In genomic region chr4:116595793-116596192, GRCm38 (mm10) we compare ENCODE assay signal across 15 mouse cellular contexts. TPM values are rescaled to one million over a fixed set of nuclear protein-coding genes. Genes with fewer than 3 reads are reported as not detected.
DNase-seq lines count a peak whose midpoint lies in the region; ATAC-seq and TF ChIP-seq lines count a peak whose summit lies in the region.
"Had no signal": no experiment of that assay in that cellular context is flagged by ENCODE, and none has a peak within 500 bp of the region (broad histone marks: within the 10 kb centered on the region; RNA-seq: fewer than 3 reads in every experiment).

No protein-coding gene starts in this region.

- peaks cover 25% of the 10 kb centered on the region for H3K4me1 ChIP-seq in kidney, embryonic 15.5 days
- peaks cover 13% of the 10 kb centered on the region; the same call in 1 of the 2 replicates for H3K4me1 ChIP-seq in lung, postnatal 0 days (ENCODE audit: insufficient read depth, low read depth, low read length)

- WGBS in kidney, embryonic 15.5 days, result 82% methylated on average over 8 of the region's 8 CpGs
- WGBS in lung, postnatal 0 days, result 77% methylated on average over 8 of the region's 8 CpGs

- H3K9ac ChIP-seq in kidney, embryonic 15.5 days, result no peak overlapping the region
- H3K9ac ChIP-seq in lung, postnatal 0 days (replicated peaks; ENCODE audit: low read depth), result no peak overlapping the region
- H3K9ac ChIP-seq: lung, embryonic 15.5 days; stomach, embryonic 15.5 days had no signal

- no peaks in the 10 kb centered on the region for H3K27me3 ChIP-seq in kidney, embryonic 15.5 days
- no peaks in the 10 kb centered on the region for H3K27me3 ChIP-seq in lung, postnatal 0 days (replicated peaks; ENCODE audit: insufficient read depth, low read length)
- H3K27me3 ChIP-seq: lung, embryonic 15.5 days; midbrain, embryonic 12.5 days; stomach, embryonic 15.5 days had no signal

- intact Hi-C loops in left cerebral cortex, postnatal 36 days (cut with DNase I), result loop anchor here (5.0 kb wide), 1 partner anchor 433 kb away; no protein-coding TSS in a partner anchor

- no peak for ATAC-seq in kidney, embryonic 15.5 days (replicated peaks; ENCODE audit: low FRiP score)
- no peak for ATAC-seq in lung, postnatal 0 days
- ATAC-seq: hindbrain, embryonic 16.5 days had no signal

- H3K9me3 ChIP-seq in kidney, embryonic 15.5 days (replicated peaks), result no peaks in the 10 kb centered on the region
- H3K9me3 ChIP-seq in lung, postnatal 0 days (ENCODE audit: low read length), result no peaks in the 10 kb centered on the region
- H3K9me3 ChIP-seq: heart, embryonic 10.5 days; lung, embryonic 15.5 days; midbrain, embryonic 12.5 days; stomach, embryonic 15.5 days had no signal

- H3K4me2 ChIP-seq in kidney, embryonic 15.5 days, result no peak overlapping the region
- H3K4me2 ChIP-seq in lung, postnatal 0 days (replicated peaks; ENCODE audit: low read depth, low read length), result no peak overlapping the region

- peak; percentile 29 for DNase-seq in kidney, adult 9 months
- DNase-seq in lung, postnatal 0 days (ENCODE audit: low spot score), result peak; percentile 6
- no peak for DNase-seq in lung, postnatal 10 days
- DNase-seq in R1 (ENCODE audit: low read depth, low spot score), result peak; percentile 30
- no peak for DNase-seq in right cerebral cortex, postnatal 25 days
- DNase-seq in left cerebral cortex, postnatal 36 days (ENCODE audit: low spot score in 2 of 2), result no peak
- DNase-seq: kidney, adult 8-10 months; layer of hippocampus, postnatal 36 days; thymus, adult 18-20 months had no signal

- no peak overlapping the region for H3K4me3 ChIP-seq in kidney, embryonic 15.5 days (replicated peaks)
- H3K4me3 ChIP-seq in lung, postnatal 0 days (ENCODE audit: low read depth, low read length), result no peak overlapping the region

- no peak for TF ChIP-seq CTCF in lung, postnatal 0 days (IDR thresholded peaks at IDR 0.05)

- TF ChIP-seq EP300 in lung, postnatal 0 days (IDR thresholded peaks at IDR 0.05), result no peak

- H3K27ac ChIP-seq in kidney, embryonic 15.5 days, result no peak overlapping the region
- no peak overlapping the region for H3K27ac ChIP-seq in lung, postnatal 0 days (ENCODE audit: low read length)
- H3K27ac ChIP-seq: heart, embryonic 10.5 days; lung, embryonic 15.5 days; midbrain, embryonic 12.5 days; stomach, embryonic 15.5 days had no signal

- peaks cover 56% of the 10 kb centered on the region for H3K36me3 ChIP-seq in kidney, embryonic 15.5 days
- H3K36me3 ChIP-seq in lung, postnatal 0 days (ENCODE audit: insufficient read depth, low read length), result peaks cover 18% of the 10 kb centered on the region; the same call in 1 of the 2 replicates

RNA-seq across cellular contexts. Expression of gene Ccdc17, which starts 0.7 kb away (rescaled TPM):
- polyA plus RNA-seq in kidney, embryonic 15.5 days (2015; fragmentation: Nextera tagmentation; extraction: Ambion mirVana), result 3.6 and 4.8 TPM in 2 replicates
- polyA plus RNA-seq in lung, postnatal 0 days (2015; fragmentation: Nextera tagmentation; extraction: Ambion mirVana), result 46.2 and 47.5 TPM in 2 replicates
- 1 to 10 TPM; 5.3 to 6.3 TPM for total RNA-seq in left cerebral cortex, postnatal 36 days (2021)

RNA-seq across cellular contexts. Expression of gene Nasp, which starts 31.9 kb away (rescaled TPM):
- polyA plus RNA-seq in kidney, embryonic 15.5 days (2015; fragmentation: Nextera tagmentation; extraction: Ambion mirVana), result 175 and 180 TPM in 2 replicates
- 22.5 and 24.5 TPM in 2 replicates for polyA plus RNA-seq in lung, postnatal 0 days (2015; fragmentation: Nextera tagmentation; extraction: Ambion mirVana)
- total RNA-seq in left cerebral cortex, postnatal 36 days (2021), result 10 to 100 TPM; 26.9 to 34.8 TPM

RNA-seq across cellular contexts. Expression of gene Gpbp1l1, which starts 38.3 kb away (rescaled TPM):
- 40.5 and 40.7 TPM in 2 replicates for polyA plus RNA-seq in kidney, embryonic 15.5 days (2015; fragmentation: Nextera tagmentation; extraction: Ambion mirVana)
- polyA plus RNA-seq in lung, postnatal 0 days (2015; fragmentation: Nextera tagmentation; extraction: Ambion mirVana), result 34.2 and 37.1 TPM in 2 replicates
- 10 to 100 TPM; 35.7 to 43.6 TPM for total RNA-seq in left cerebral cortex, postnatal 36 days (2021)

RNA-seq across cellular contexts. Expression of gene Tmem69, which starts 40.1 kb away (rescaled TPM):
- polyA plus RNA-seq in kidney, embryonic 15.5 days (2015; fragmentation: Nextera tagmentation; extraction: Ambion mirVana), result 27.4 and 27.5 TPM in 2 replicates
- 10.3 and 10.7 TPM in 2 replicates for polyA plus RNA-seq in lung, postnatal 0 days (2015; fragmentation: Nextera tagmentation; extraction: Ambion mirVana)
- 10 to 100 TPM in 1 of 2 experiments, 1 to 10 TPM in 1; 8.8 to 10.1 TPM for total RNA-seq in left cerebral cortex, postnatal 36 days (2021)

RNA-seq across cellular contexts. Expression of gene Akr1a1, which starts 55.7 kb away (rescaled TPM):
- polyA plus RNA-seq in kidney, embryonic 15.5 days (2015; fragmentation: Nextera tagmentation; extraction: Ambion mirVana), result 721 and 765 TPM in 2 replicates
- polyA plus RNA-seq in lung, postnatal 0 days (2015; fragmentation: Nextera tagmentation; extraction: Ambion mirVana), result 699 and 734 TPM in 2 replicates
- 100 to 1,000 TPM; 380 to 465 TPM for total RNA-seq in left cerebral cortex, postnatal 36 days (2021)

Comparison
In these comparisons a context has a peak if more than half of its experiments do, and no peak if none do; other contexts are left out.
1. DNase-seq: peak in kidney, adult 9 months (single experiment), lung, postnatal 0 days (single experiment) and R1 (single experiment); none in lung, postnatal 10 days (single experiment), right cerebral cortex, postnatal 25 days (single experiment) and left cerebral cortex, postnatal 36 days (0 of 2).